Mouse (Mus musculus) cerebral cortex, adult 2 months (tissue): ENCODE results near the gene Tekt1.

Experiments
- WGBS: fragments of 180-500 bp; shearing (Covaris S2); methylation state at CpG from one replicate; pipeline ENCODE4 v1.1.7; 2018; 5-methylcytosine and 5-hydroxymethylcytosine counted together

The Tekt1 gene

DNA sequence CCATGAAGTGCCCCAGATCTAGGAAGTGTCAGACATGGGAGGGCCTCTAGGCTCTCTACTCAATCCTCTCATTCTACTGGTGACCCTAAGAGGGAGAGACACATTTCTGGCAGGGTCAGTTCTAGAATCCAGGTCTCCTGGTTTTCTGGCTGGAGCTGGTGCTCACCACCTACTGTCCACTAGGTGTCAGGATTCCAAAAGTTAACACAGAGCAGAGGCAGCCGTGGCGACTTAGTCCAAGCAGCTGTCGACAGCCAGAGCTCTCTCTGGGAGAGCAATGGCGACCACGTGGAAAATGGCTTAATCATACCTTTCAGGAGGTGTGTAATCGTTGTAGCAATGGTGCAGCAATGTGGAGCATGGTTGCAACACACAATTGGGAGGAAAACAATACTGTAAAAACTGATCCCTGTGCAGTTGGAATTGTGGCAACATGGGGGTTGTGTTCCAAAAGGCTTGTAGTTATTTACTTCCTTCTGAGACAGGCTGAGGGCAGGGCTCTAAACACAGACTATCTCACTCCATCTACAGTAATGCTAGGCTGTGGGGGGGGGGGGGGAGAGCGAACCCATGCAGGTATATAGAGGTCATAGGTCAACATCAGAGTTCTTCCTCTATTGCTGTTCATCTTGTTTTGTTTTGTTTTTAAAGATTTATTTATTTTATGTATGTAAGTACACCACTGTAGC, 19.5 kb downstream of the Tekt1 start:
- 11% methylated on average over 7 of the region's 7 CpGs for WGBS

DNA sequence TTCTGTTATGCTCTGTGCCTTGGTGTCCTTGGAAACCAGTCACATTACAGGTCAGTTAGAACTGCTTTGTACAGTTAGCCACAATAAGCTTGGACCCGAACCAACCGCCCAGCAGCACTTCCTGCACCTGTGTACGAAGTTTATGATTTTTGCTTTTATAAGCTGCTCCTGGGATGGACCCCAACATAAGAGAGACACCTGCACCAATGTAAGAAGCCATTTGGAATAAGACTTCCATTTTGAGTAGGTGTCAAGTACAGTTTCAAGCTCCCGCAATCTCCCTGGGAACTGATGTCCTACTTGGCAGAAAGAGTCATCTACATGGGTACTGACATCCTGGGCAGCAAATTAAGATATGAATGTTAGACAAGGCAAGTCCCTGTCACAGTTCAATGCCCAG, 22.5 kb downstream of the Tekt1 start:
- WGBS, result 72% methylated on average over 4 of the region's 4 CpGs

DNA sequence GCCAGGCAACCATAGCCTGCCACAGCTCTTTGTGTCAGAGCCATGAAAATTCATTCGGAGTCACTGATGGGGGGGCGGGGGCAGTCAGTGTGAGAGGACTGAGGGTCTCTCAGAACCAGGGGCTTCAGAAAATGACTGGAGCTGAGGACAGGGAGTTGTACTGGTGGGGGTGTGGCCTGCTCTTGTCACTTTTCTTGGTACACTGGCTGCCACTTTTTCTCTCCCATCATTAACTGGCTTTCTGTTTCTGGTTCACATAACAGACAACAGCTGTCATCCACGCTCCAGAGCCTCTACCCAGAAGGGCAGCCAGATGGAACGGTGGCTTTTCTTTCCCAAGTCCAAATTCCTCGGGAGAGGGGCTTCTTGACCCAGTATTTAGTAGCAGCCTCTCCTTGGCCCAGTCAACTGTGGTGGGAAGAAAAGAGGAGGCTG, 23.8 kb downstream of the Tekt1 start:
- WGBS, result 43% methylated on average over 5 of the region's 5 CpGs

DNA sequence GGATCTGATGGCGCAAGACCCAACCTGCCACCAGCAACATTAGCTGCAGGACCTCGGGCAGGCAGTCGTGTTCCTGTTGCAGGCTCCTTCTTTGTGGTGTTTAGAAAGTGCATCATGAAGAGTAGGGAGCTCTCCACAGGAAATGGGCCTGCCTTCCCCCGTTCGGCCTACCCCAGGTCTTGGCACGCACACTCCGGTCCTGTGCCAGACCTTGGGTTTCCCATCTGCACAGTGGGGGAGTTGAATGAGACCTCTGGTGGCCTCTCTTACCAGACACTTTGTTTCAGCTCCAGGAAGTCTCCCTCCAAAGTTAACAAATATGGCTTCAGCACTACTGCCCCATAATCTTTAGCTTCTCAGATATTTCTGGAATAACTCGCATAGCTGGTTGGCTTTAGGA, 25.5 kb downstream of the Tekt1 start:
- 79% methylated on average over 8 of the region's 8 CpGs for WGBS

DNA sequence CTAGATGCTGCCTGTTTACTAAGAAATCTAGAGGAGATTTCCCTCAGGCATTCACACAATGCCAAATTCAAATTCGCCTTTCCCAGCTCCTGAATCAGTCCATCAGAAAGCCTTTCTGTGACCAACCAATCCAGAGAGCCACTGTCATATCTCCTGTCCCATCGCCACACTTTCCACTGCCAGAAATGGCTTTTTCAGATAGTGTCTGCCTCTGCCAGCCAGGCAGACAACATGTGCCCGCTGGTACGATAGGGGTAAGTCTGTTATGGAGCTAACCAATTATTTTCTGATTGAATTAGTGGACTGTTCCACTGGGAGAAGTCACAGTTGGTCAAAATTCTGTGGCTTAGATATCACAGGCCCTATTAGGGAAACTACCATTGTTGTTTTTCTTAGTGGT, 27.6 kb downstream of the Tekt1 start:
- 81% methylated on average over 4 of the region's 4 CpGs for WGBS

DNA sequence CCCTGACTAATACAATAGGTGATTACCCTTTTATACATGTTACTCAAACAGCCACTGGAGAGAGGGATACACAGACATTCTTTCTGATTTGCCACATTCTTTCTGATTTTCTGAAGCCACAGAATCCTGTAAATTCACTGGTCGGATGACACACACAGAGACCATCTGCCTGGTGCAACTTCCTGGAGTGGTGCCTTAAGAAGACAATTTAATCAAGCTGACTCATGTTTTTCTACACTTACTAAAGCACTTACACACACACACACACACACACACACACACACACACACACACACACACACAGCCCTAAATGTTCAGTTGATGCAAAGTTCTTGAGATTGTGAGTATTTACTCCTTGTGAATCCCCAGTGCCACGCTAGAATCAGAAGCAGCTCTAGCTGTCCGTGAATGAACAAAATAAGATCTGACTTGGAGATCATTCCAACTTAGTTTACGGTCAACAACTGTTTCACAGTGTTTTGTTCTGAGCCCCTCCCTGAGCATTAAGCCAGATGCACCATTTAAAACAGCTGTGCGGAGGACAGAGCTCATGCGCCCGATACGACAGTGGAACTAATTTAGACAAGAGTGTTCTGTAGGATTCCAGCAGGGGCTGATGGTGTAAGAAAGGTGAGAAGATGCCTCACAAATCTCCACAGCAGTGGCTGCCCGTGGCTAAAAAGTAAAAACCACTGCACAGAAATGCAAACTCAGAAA, 29.1 kb downstream of the Tekt1 start:
- whole genome bisulfite sequencing, result 65% methylated on average over 9 of the region's 9 CpGs

DNA sequence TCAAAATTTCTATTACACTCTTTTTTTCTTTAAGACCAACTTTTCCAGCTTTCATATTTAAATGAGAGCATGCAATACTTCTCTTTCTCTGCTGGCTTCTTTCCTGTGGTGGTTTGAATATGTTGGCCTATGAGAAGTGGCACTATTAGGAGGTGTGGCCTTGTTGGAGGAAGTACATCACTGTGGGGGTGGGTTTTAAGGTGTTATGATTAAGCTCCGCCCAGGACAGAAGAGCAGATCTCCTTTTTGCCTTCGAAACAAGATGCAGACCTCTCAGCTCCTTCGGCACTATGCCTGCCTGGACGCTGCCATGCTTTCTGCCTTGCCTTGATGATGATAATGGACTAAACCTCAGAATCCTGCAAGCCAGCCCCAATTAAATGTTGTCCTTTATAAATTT, 36.5 kb downstream of the Tekt1 start:
- WGBS, result 95% methylated on average over 4 of the region's 4 CpGs

DNA sequence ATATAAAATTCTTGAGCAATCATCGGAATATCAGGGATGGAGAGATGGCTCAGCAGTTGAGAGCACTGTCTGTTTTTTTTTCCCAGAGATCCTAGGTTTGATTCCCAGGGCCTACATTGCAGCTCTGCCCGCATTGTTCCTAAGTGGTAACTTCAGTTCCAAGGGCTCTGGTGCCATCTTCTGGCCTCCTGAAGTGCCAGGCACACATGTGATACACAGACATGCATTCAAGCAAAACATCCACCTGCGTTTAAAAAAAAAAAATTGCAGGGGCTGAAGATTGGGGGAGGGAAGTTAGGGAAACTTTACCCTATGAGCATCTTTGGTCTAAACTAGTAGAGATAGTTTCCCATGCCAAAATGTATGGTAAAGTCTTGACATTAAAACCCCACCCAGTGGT, 37.8 kb downstream of the Tekt1 start:
- WGBS, result 81% methylated on average over 3 of the region's 3 CpGs

DNA sequence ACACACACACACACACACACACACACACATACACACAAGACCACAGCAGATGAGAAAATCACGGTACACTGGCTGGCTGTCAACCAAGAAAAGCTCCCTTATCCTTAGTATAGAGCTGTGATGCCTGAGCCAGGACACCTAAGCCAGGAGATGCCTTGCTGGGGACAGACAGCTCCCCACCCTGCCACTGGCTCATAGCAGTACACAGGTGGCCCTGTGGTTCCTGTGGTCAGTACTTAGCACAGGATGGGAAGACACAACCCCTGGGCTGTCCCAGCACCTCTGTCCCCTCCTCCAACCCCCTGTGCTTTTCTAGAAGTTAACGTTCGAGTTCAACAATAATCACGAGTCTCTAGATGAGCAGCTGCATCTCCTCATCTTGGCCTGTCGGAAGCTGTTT, 44.2 kb downstream of the Tekt1 start:
- WGBS, result 81% methylated on average over 5 of the region's 5 CpGs

DNA sequence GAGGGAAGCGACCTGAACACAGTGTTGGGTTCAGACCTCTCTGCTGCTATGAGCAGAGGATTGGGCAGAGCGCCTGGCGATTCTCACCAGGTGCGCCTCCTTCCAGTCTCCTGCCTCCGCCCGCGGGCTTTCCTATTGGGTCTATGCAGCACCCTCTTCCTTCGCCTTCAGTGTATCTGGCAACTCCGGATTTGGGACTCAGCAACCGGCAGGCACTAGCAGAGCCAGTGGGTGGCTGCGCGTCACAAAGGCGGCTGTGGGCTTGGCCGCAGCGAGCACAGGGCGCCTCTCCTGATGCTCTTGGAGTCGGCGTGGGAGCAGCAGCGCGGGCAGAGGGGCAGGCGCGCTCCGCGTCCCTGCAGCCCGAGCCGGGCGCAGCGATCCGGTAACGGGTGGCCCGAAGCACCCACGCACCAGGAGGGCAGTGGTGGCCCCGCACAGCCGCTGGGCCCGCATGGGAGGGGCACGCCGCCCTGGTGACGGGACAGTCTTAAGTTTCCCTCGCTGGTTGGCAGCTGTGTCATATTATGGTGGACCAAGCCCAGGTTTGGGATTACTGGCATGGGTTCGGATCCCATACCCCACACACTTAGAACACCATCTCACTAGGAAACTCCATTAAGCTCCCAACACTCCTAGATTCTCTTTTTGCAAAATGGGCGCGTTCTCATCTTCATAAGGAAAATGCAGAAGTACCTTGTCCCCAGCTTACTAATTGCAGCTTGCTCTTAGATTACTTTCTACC, 47.9 kb downstream of the Tekt1 start, which contains the start of gene Fbxo39:
Gene Fbxo39 (plus strand): TSS at position 294 of the 745 bp plus-strand sequence.
- 8% methylated on average over 42 of the region's 42 CpGs for WGBS

DNA sequence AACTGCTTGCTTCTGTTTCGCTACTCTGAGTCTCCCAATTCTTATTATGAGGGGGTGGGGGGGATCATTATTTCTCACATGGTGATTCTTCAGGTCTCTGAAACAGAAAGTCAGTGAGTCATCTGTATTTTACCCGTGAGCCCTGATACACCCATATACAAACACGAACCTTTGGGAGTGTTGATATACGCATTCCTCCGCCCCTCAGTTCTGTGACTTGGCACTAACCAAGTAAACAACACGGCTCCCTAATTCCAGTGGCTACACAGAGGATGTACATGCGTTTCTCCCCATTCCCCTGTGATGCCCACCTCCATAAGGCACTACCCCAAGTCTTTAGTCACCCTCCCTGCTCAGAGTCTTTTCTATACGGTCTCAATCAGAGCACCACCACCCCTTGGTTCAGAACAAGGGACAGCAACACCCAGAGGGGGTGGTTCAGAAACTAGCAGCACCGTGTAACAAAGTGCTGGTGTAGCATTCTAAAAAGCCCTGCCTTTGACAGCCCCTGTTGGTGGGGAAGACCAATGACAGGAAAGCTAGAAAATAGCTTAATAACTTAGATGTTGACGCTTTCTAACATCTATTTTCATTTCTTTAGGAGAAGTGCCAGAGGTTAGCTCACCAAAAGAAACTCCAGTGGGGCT, 50.8 kb downstream of the Tekt1 start:
- WGBS, result 82% methylated on average over 10 of the region's 10 CpGs

DNA sequence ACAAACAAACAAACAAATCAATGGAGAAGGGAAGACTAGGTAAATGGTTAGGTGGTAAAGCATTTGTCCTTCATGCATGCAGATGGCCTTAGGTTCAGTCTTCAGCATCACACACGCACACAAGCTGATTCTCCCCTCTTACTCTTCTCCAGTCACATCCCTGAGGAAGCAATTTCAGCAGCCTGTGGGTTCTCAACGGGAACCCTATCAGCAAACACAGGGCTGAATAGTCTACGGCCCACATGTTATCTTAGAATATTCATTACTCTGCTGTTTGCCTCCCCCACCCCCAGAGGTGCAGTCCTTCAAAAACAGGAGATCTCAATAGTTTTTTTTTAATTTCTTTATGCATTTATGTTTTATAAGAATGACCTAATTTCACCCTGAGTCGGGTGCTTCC, 51.8 kb downstream of the Tekt1 start:
- WGBS, result 85% methylated on average over 4 of the region's 4 CpGs

DNA sequence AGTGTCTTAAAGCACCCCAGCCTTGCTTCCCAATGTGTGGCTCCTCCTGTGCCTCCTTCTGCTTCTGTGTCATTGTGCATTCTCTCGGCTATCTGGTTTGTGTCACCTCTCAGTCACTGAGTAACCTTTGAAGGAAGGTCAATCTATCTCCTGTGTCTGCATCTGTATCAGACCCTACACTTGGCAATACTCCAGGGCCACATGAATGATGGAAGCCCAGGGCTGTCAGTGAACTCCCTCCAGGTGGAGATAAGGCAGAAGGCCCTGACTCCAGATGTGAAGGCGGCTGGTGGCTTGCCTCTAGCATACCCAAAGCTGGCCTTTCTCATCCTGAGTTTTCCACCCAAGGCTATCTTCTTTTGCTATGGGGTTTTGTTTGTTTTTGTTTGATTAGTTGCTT, 53.3 kb downstream of the Tekt1 start:
- WGBS, result 77% methylated on average over 2 of the region's 2 CpGs

DNA sequence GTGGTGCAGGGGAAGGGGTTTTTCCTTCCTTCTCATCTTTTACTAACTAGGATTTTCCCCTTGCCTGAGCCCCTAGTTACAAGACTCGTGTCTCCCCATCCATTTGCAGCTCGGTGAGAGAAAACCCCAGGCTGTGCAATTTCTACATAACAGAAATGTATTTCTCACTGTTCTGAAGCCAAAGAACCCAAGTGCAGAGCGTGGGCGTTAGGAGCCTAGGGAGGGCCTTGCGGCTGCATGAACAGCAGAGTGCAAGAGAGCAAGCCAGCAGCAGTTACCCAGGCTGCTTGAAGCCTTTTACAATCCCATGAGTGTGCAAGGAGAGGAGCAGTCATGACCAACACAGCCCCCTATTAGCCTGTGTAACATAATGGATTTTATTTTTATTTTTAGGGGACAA, 54.8 kb downstream of the Tekt1 start:
- WGBS, result 54% methylated on average over 5 of the region's 5 CpGs

DNA sequence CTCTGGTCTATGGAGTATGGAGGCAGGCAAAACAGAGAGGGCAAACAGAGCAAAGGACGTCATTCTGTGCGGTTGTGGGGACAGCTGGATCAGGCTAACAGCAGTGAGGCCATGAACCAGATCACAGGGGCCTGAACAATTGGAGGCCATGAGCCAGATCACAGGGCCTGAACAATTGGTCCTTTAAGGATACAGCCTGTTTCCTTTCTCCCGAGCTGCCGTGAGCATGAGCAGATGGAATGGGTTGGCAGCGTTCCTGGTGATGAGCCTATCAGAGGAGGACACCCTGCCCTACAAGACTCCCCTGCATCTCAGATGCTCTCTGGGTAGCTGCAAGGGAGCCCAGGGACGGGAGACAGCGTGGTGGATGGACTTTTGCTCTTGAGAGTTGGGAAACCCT, 60.0 kb downstream of the Tekt1 start:
- WGBS, result 51% methylated on average over 7 of the region's 7 CpGs

DNA sequence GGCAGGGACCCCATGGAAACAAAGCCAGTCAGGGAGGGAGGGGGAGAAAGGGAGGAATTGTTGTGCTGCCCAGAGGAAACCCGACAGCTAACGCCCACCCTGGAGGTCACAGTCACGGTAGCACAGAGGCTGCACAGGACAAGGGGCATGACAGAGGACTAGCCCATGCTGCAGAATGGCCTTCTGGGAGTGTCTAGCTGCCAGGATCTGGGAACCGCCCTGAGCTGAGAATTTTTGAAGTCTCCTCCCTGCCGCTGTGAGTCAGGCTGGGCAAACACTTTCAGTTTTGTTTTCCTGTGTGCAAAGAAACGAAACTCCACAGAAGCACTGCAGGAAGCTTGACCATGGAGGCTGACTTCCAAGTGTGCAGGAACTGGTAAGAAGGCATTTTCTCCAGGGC, 60.9 kb downstream of the Tekt1 start, which contains the start of gene Xaf1:
Gene Xaf1 (plus strand): TSS at position 296 of the 400 bp plus-strand sequence.
- WGBS, result 18% methylated on average over 6 of the region's 6 CpGs
